Mouse (Mus musculus): ENCODE measurements at regions not wholly inside any gene's neighbourhood (a gene's known extent, or its start where the extent isn't known, plus 50 kb on each side); places are given as distances from the start of the nearest gene placed in this dataset.
"Not testable (repeated sequence)": the region's sequence is repeated elsewhere in the genome, so short reads cannot be mapped to it uniquely, and the experiment has no call there.

DNA sequence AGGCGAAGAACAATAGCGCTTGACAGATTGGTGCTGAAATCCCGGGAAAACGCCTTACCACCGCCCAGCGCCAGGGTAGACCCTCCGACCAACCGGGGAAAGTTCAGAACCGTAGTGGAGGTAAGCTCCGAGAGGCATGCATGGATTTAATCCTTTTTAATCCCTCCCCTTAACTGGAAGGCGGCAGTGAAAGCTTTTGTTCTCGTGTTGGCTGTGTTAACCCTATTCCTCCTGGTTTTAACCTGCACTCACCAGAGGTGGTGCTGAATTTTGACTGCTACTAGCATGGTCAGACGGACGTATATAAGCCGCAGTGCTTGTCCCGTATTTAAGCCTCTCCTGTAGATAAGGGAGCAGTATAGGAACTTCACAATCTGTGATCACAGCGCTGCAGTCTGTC is 145.0 kb upstream of the Asap2 start:
- no peak for ATAC-seq (ENCODE audit: insufficient number of reproducible peaks, insufficient read depth, low FRiP score, low read depth)
- Histone ChIP-seq H3K9me3 (ENCODE audit: control insufficient read depth, low read length) (peaks cover 24% of the 10 kb centered on the region), H3K4me2 (ENCODE audit: low read length) (peak overlapping the region; percentile 23), H3K27me3 (ENCODE audit: control insufficient read depth, insufficient read depth, low read length) (no peaks in the 10 kb centered on the region), H3K9ac (ENCODE audit: low read length) (no peak overlapping the region), H3K4me3 (ENCODE audit: control insufficient read depth in 1 of 2, insufficient read depth in 1 of 2, low read depth in 1 of 2, low read length in 2 of 2) (no peak overlapping the region), H3K27ac (replicated peaks in 1 of 2; ENCODE audit: control insufficient read depth in 1 of 2, insufficient read depth in 1 of 2, low read depth in 2 of 2, low read length in 2 of 2) (no peak overlapping the region), H3K36me3 (ENCODE audit: control insufficient read depth, insufficient read depth, low read length) (no peaks in the 10 kb centered on the region), H3K4me1 (ENCODE audit: control insufficient read depth in 2 of 2, insufficient read depth in 2 of 2, low read length in 2 of 2) (no peaks in the 10 kb centered on the region)
- WGBS: 48% methylated on average over 17 of the region's 17 CpGs

DNA sequence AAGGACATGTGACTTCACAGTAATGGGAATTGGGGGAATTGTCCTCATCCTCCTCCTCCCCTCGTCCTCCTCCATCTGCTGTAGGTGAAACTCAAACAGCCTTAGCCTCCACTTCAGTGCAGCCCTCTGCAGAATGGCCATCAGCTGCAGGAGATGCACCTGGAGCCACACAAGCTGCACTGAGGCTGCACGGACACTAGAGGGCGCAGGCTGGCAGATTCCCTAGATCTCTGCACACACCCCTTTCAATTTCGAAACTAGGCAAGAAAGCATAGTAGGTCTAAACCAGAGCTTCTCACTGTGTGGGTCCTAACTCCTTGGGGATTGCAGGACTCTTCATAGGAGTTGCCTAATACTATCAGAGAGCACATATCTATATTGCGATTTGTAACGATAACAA is 106.2 kb upstream of the Asap2 start:
- not testable (repeated sequence) for H3K4me2 ChIP-seq (ENCODE audit: low read length); H3K4me3 ChIP-seq (ENCODE audit: control insufficient read depth in 1 of 2, insufficient read depth in 1 of 2, low read depth in 1 of 2, low read length in 2 of 2); H3K36me3 ChIP-seq (ENCODE audit: control insufficient read depth, insufficient read depth, low read length); ATAC-seq (ENCODE audit: insufficient number of reproducible peaks, insufficient read depth, low FRiP score, low read depth); H3K27ac ChIP-seq (replicated peaks in 1 of 2; ENCODE audit: control insufficient read depth in 1 of 2, insufficient read depth in 1 of 2, low read depth in 2 of 2, low read length in 2 of 2); H3K4me1 ChIP-seq (ENCODE audit: control insufficient read depth in 2 of 2, insufficient read depth in 2 of 2, low read length in 2 of 2); H3K27me3 ChIP-seq (ENCODE audit: control insufficient read depth, insufficient read depth, low read length); H3K9ac ChIP-seq (ENCODE audit: low read length)
- peaks cover 14% of the 10 kb centered on the region for H3K9me3 ChIP-seq (ENCODE audit: control insufficient read depth, low read length)
- WGBS: 70% methylated on average over 6 of the region's 6 CpGs

DNA sequence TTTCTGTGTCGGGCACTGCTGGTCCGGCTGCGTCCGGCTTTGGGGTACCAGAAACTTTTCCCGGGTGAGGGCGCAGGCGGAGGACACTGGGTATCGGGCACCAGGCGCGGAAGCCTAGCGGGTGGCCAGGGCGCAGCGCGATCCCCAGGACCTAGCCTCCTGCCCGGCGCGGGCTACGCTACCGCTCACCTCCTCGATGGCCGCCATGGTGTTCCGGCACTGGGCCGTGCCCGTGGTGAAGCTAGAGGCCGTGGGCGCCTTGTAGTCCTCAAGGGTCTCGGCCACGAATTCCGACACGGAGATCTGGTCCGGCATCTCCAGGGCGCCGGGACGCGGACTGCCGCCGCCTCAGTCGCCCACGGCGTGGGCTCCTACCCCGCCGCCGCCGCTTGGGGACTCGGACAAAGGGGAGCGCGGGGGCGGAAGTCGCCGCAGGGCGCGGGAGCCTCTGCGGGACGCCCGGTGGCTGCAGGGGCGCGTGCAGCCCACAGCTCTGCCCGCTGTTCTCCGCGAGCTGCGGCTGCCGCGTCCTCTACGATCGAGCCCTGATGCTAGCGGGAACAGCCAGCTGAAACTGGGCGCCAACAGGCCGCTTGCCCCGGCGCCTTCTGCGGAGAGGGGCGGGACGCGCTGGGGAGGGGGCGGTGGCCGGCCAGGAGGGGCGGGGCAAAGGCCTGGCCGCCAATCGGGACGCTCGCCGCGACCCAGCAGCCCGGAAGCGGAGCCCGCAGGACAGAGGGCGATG is 69.4 kb upstream of the Asap2 start:
- peak; percentile 100 for ATAC-seq (ENCODE audit: insufficient number of reproducible peaks, insufficient read depth, low FRiP score, low read depth)
- not testable (repeated sequence) for H3K4me1 ChIP-seq (ENCODE audit: control insufficient read depth in 2 of 2, insufficient read depth in 2 of 2, low read length in 2 of 2); H3K36me3 ChIP-seq (ENCODE audit: control insufficient read depth, insufficient read depth, low read length); H3K9me3 ChIP-seq (ENCODE audit: control insufficient read depth, low read length); H3K27me3 ChIP-seq (ENCODE audit: control insufficient read depth, insufficient read depth, low read length)
- peak overlapping the region; percentile 76 to 98 for H3K4me3 ChIP-seq (ENCODE audit: control insufficient read depth in 1 of 2, insufficient read depth in 1 of 2, low read depth in 1 of 2, low read length in 2 of 2)
- H3K9ac ChIP-seq (ENCODE audit: low read length): peak overlapping the region; percentile 94
- H3K27ac ChIP-seq (replicated peaks in 1 of 2; ENCODE audit: control insufficient read depth in 1 of 2, insufficient read depth in 1 of 2, low read depth in 2 of 2, low read length in 2 of 2): peak overlapping the region; percentile 88 to 93
- WGBS: under 1% methylated on average over 65 of the region's 87 CpGs
- peak overlapping the region; percentile 54 for H3K4me2 ChIP-seq (ENCODE audit: low read length)

DNA sequence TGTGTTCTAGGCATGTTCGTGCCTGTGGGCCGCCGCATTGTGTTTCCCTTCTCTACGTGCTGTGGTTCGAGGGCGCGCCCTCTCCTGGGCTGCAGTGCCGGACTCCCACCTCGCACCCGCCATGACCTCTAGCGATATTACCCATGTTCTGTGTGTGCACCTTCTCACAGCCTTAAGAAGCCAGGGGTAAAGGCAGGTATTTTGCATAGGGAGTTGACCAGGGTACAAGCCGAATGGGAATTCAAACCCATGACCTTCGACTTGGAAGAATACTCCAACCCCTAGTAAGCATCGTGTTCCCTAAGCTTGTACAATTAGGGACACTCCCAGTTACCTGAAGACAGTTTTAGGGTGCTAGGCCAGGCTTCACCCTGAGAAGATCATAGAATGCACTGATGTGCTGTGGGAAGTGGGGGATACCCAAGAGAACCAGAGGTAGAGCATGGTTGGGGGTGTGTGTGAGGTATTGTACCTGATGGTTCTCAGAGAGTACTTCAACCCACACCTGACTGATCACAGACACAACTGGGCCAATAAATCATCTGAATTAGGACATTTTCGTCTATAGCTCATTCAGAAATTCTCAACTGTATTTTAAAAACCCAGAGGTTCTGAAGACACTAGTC is 68.7 kb upstream of the Asap2 start:
- H3K4me2 ChIP-seq (ENCODE audit: low read length): peak overlapping the region; percentile 54
- H3K4me1 ChIP-seq (ENCODE audit: control insufficient read depth in 2 of 2, insufficient read depth in 2 of 2, low read length in 2 of 2); H3K27ac ChIP-seq (replicated peaks in 1 of 2; ENCODE audit: control insufficient read depth in 1 of 2, insufficient read depth in 1 of 2, low read depth in 2 of 2, low read length in 2 of 2); ATAC-seq (ENCODE audit: insufficient number of reproducible peaks, insufficient read depth, low FRiP score, low read depth); H3K27me3 ChIP-seq (ENCODE audit: control insufficient read depth, insufficient read depth, low read length); H3K9me3 ChIP-seq (ENCODE audit: control insufficient read depth, low read length); H3K36me3 ChIP-seq (ENCODE audit: control insufficient read depth, insufficient read depth, low read length): not testable (repeated sequence)
- peak overlapping the region; percentile 47 to 76 for H3K4me3 ChIP-seq (ENCODE audit: control insufficient read depth in 1 of 2, insufficient read depth in 1 of 2, low read depth in 1 of 2, low read length in 2 of 2)
- 18% methylated on average over 10 of the region's 15 CpGs for WGBS
- H3K9ac ChIP-seq (ENCODE audit: low read length): 0 out of 2 replicates have a peak overlapping the region, but pooled peaks have one; percentile 94

DNA sequence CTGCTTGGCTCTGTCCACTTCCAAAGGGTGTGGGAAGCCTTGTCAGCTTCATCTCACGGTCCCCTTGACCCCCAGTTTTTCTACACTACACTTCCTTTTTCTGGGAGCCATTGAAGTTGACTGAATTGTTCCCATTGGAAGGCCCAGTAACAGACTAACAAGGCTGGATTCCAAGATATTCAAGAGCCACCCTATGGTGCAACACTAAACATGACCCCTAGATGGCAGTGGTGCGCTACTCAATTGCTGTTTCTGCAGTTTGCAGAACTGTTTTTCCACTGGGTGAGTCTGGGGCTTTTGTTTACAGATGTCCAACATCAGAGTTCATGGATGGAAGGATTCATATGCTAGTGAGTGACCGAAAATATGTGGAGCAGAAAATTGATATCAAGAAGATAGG is 61.3 kb upstream of the Asap2 start:
- not testable (repeated sequence) for H3K9ac ChIP-seq (ENCODE audit: low read length); ATAC-seq (ENCODE audit: insufficient number of reproducible peaks, insufficient read depth, low FRiP score, low read depth); H3K27me3 ChIP-seq (ENCODE audit: control insufficient read depth, insufficient read depth, low read length); H3K27ac ChIP-seq (replicated peaks in 1 of 2; ENCODE audit: control insufficient read depth in 1 of 2, insufficient read depth in 1 of 2, low read depth in 2 of 2, low read length in 2 of 2); H3K4me2 ChIP-seq (ENCODE audit: low read length); H3K4me3 ChIP-seq (ENCODE audit: control insufficient read depth in 1 of 2, insufficient read depth in 1 of 2, low read depth in 1 of 2, low read length in 2 of 2); H3K4me1 ChIP-seq (ENCODE audit: control insufficient read depth in 2 of 2, insufficient read depth in 2 of 2, low read length in 2 of 2); H3K9me3 ChIP-seq (ENCODE audit: control insufficient read depth, low read length); H3K36me3 ChIP-seq (ENCODE audit: control insufficient read depth, insufficient read depth, low read length)
- 37% methylated on average over 3 of the region's 3 CpGs for WGBS

All from heart, embryonic 14.5 days (tissue).